Mouse (Mus musculus) kidney, postnatal 0 days (tissue): ENCODE measurements at regions not wholly inside any gene's neighbourhood (a gene's known extent, or its start where the extent isn't known, plus 50 kb on each side); places are given as distances from the start of the nearest gene placed in this dataset.

Experiments used
- ATAC-seq: fragments of 200-750 bp; cut with Nextera tagmentation; replicated peaks from 2 replicates; pipeline ENCODE4 v1.8.0; 2017; ENCODE audit warnings: low read depth, moderate number of reproducible peaks, moderate TSS enrichment, moderate library complexity; ENCODE audit not compliant: low FRiP score
- DNase-seq: peaks from one replicate; pipeline ENCODE4 v3.0.0-alpha.2; 2016; ENCODE audit warnings: low spot score
- H3K27ac ChIP-seq: fragments of 300-500 bp; sonication (generic); 2 replicates; pipeline ENCODE4 v1.5.1; 2014; ENCODE audit warnings: mild to moderate bottlenecking
- H3K27me3 ChIP-seq: fragments of 300-500 bp; sonication (generic); 2 replicates; pipeline ENCODE4 v1.6.1; 2014; ENCODE audit warnings: low read length, mixed read lengths; ENCODE audit not compliant: insufficient read depth
- H3K36me3 ChIP-seq: fragments of 300-500 bp; sonication (generic); 2 replicates; pipeline ENCODE4 v1.6.1; 2014; ENCODE audit warnings: low read length, mixed read lengths; ENCODE audit not compliant: insufficient read depth
- H3K4me1 ChIP-seq: fragments of 300-500 bp; sonication (generic); replicated peaks from 2 replicates; pipeline ENCODE4 v1.6.1; 2014; ENCODE audit warnings: antibody characterized with exemption, low read length, mixed read lengths; ENCODE audit not compliant: insufficient read depth
- H3K4me2 ChIP-seq: fragments of 300-500 bp; sonication (generic); 2 replicates; pipeline ENCODE4 v1.6.1; 2014; ENCODE audit warnings: mild to moderate bottlenecking, low read length, moderate library complexity, mixed read lengths
- H3K4me3 ChIP-seq: fragments of 300-500 bp; sonication (generic); replicated peaks from 2 replicates; pipeline ENCODE4 v1.5.1; 2014; ENCODE audit warnings: low read depth, low read length
- H3K9ac ChIP-seq: fragments of 300-500 bp; sonication (generic); 2 replicates; pipeline ENCODE4 v1.6.1; 2014; ENCODE audit warnings: low read depth, low read length
- H3K9me3 ChIP-seq: fragments of 300-500 bp; sonication (generic); replicated peaks from 2 replicates; pipeline ENCODE4 v1.6.1; 2016; ENCODE audit warnings: low read length, inconsistent platforms, mixed read lengths
- CTCF ChIP-seq: IDR thresholded peaks from 2 replicates; pipeline ENCODE4 v1.5.1; 2016; ENCODE audit warnings: antibody characterized with exemption, low read depth, mild to moderate bottlenecking, moderate library complexity
- WGBS: fragments of 180-500 bp; shearing (Covaris S2); extraction: QIAGEN DNeasy Blood & Tissue Kit; methylation state at CpG from one replicate; pipeline ENCODE4 v1.1.7; 2014; 5-methylcytosine and 5-hydroxymethylcytosine counted together

DNA sequence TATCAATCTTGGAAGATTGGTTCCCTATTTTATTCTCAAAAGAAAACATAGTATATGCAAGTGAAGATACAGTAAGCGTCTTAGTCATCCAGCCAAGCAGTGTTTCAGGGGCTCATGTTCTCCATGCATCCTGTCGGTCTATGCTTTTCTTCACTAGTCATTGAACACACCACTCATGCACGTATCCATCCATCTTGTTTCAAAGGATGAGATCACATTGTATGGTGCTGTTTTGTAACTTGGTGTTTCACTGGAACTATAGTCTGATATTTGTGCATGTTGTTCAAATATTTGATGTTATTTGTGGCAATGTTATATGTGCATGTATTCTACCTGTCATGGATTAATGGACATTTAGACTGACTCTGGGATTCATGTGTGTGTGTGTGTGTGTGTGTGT is 293.8 kb downstream of the Ets1 start:
- H3K4me3 ChIP-seq, result no peak overlapping the region
- H3K9me3 ChIP-seq, result no peaks in the 10 kb centered on the region
- H3K27me3 ChIP-seq, result no peaks in the 10 kb centered on the region
- DNase-seq (no peak), ATAC-seq (no peak)
- 85% methylated on average over 3 of the region's 3 CpGs for WGBS
- H3K4me2 ChIP-seq, result no peak overlapping the region
- no peak for TF ChIP-seq CTCF
- H3K4me1 ChIP-seq, result no peaks in the 10 kb centered on the region
- H3K9ac ChIP-seq, result no peak overlapping the region
- no peaks in the 10 kb centered on the region for H3K36me3 ChIP-seq
- no peak overlapping the region for H3K27ac ChIP-seq

DNA sequence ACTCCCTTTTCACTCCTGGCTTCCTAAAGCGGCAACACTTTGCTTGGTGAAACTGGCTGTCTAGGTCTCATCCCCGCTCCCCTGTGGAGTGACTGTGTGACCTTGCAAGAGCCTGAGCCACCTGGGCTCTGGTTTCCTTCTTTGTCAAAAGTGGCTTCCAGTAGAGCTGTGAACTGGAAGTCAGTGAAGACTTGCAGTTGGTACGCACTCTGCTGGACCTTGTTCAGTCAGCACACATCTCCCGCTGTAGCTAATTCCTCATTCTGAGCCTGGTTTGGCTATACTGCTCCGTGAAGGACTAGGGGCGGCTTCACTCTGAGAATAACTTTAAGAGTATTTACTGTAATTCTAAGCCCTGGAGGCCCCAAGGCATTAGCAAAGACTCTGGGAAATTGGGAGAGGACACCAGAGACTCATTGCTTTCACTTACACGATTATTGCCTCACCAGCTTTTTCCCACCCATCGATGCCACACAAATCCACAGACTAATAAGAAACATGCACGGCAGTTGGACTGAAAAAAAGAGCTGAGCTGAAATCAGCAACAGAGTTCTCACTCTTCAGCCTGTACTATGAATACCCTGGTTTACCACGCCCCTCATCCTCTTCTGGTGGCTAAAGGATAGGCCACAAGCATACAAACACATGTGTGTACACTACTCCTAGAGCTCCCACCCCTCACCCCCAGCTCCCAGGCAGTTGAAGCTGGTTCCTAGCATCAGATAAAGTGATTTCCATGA is 295.4 kb downstream of the Ets1 start:
- Histone ChIP-seq H3K9ac (no peak overlapping the region), H3K27me3 (no peaks in the 10 kb centered on the region), H3K27ac (no peak overlapping the region), H3K9me3 (no peaks in the 10 kb centered on the region), H3K4me2 (no peak overlapping the region), H3K36me3 (no peaks in the 10 kb centered on the region), H3K4me1 (0 out of 2 replicates have a peak, but pooled peaks cover under 1% of the 10 kb centered on the region), H3K4me3 (no peak overlapping the region)
- no peak for ATAC-seq
- 86% methylated on average over 10 of the region's 10 CpGs for WGBS
- TF ChIP-seq CTCF, result no peak
- no peak for DNase-seq

DNA sequence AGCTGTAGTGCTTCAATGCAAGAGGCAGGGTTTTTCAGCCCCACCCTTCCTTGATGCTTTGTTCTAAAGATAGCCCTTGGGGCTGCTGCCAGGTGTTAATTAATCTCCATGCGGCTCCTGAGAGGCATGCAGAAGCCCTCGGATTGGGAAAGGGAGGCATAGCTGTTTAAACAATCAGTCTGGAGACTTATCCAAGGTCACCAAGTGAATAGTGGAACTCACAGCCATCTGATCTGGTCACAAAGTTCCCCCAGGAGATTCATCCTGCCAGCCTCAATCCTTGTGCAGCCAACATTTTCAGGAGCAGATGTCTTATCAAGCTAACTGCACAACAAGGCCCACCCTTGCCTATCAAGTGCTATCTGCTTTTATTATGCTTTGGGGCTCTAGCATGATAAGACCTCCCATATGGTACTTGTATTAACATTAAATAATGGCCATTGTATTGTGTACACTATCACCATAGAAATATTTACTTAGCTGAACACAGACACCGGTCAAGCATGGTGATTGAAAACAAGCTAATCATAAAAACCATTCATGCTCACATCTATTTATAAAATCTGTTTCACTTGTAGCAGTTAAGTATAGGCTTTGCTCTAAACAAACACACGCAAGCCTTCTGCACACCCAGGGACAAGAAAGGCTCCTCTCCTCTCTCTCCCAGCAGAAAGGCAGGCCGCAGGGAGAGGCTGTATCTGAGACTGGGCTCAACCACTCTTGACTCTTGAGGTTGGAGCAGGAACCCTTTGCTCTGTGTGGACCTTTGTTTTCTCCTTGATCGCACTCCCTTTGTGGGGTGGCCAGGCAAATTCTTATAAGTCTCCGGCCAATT is 297.4 kb downstream of the Ets1 start:
- 57% methylated on average over 7 of the region's 7 CpGs for WGBS
- no peaks in the 10 kb centered on the region for H3K27me3 ChIP-seq
- H3K9ac ChIP-seq, result no peak overlapping the region
- H3K4me3 ChIP-seq, result no peak overlapping the region
- no peaks in the 10 kb centered on the region for H3K36me3 ChIP-seq
- no peaks in the 10 kb centered on the region for H3K9me3 ChIP-seq
- H3K27ac ChIP-seq, result no peak overlapping the region
- ATAC-seq (no peak), DNase-seq (peak; percentile 41)
- 0 out of 2 replicates have a peak, but pooled peaks cover 3% of the 10 kb centered on the region for H3K4me1 ChIP-seq
- no peak for TF ChIP-seq CTCF
- H3K4me2 ChIP-seq, result no peak overlapping the region

DNA sequence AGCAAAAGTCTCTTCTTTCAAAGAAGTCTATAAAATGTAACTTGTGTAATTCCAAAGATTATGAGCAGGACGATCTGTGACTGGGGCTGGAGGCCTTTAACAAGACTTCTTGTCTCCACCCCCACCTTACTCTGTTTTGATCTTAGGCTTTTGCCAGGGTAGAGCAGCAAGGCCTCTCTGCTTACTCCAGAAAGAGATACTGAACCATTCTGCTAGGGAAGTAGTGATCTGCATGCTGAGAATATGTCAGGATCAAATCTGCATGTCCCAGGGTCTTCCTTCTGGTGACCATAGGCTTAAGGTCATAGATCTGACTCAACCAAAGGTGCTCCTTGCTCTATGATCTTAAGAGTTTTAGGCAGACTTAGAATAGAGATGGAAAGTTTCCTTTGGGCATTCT is 298.4 kb downstream of the Ets1 start:
- DNase-seq, result no peak
- no peak overlapping the region for H3K9ac ChIP-seq
- no peak for TF ChIP-seq CTCF

DNA sequence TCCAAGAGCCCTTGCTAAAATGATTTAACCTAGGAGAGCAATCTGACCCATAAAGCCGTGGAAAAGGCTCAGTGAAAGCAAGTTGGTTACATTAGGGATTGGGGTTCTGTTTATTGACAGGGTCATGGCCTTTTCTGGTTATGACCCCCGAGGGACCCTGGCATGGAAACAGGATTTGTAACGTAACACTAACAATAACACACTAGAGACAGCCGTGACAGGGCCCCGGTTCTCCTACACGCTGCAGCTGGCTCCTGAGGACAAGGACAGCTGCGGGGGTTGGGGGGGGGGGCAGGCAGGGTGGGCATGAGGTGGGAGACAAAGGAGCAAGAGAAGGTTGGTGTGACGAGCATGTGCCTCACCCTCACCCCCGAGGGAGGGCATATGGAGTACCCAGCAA is 300.4 kb downstream of the Ets1 start:
- DNase-seq (peak; percentile 35), ATAC-seq (no peak)
- Histone ChIP-seq H3K36me3 (no peaks in the 10 kb centered on the region), H3K4me1 (0 out of 2 replicates have a peak, but pooled peaks cover 6% of the 10 kb centered on the region), H3K27me3 (no peaks in the 10 kb centered on the region), H3K4me3 (no peak overlapping the region), H3K4me2 (no peak overlapping the region), H3K9ac (no peak overlapping the region), H3K27ac (no peak overlapping the region), H3K9me3 (no peaks in the 10 kb centered on the region)
- TF ChIP-seq CTCF, result no peak
- WGBS, result 16% methylated on average over 9 of the region's 9 CpGs

More for the DNA sequence above, 298.4 kb downstream of the Ets1 start:
- Histone ChIP-seq H3K4me3 (no peak overlapping the region), H3K36me3 (no peaks in the 10 kb centered on the region), H3K4me2 (no peak overlapping the region), H3K27ac (no peak overlapping the region), H3K4me1 (0 out of 2 replicates have a peak, but pooled peaks cover 3% of the 10 kb centered on the region), H3K9me3 (no peaks in the 10 kb centered on the region), H3K27me3 (no peaks in the 10 kb centered on the region)
- WGBS, result 32% methylated on average over 1 of the region's 1 CpGs
- no peak for ATAC-seq

DNA sequence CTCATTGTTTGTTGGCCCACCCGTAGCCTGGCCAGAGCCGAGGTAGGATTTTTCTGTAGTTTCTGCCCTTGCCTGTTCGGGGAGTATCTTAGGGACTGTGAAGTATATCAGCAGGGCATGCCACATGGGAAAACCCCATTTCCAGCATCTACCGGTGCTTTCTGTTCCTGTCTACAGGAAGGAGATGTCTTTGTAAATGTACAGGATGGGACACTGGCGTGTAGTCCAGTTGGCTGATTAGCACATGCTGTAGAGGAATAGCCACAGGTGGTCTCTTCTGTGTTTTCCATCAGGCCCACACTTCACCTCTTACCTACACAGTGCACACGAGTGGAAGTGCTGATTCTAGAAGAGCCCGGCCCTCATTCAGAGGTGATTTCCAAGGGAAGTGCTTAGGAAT is 301.4 kb downstream of the Ets1 start:
- Histone ChIP-seq H3K4me2 (no peak overlapping the region), H3K4me1 (0 out of 2 replicates have a peak, but pooled peaks cover 6% of the 10 kb centered on the region), H3K9me3 (no peaks in the 10 kb centered on the region), H3K36me3 (no peaks in the 10 kb centered on the region), H3K27me3 (no peaks in the 10 kb centered on the region), H3K9ac (no peak overlapping the region), H3K27ac (no peak overlapping the region), H3K4me3 (no peak overlapping the region)
- TF ChIP-seq CTCF, result no peak
- 85% methylated on average over 7 of the region's 7 CpGs for WGBS
- DNase-seq (no peak), ATAC-seq (no peak)
